Mouse (Mus musculus): ENCODE measurements at regions not wholly inside any gene's neighbourhood (a gene's known extent, or its start where the extent isn't known, plus 50 kb on each side); places are given as distances from the start of the nearest gene placed in this dataset.

DNA sequence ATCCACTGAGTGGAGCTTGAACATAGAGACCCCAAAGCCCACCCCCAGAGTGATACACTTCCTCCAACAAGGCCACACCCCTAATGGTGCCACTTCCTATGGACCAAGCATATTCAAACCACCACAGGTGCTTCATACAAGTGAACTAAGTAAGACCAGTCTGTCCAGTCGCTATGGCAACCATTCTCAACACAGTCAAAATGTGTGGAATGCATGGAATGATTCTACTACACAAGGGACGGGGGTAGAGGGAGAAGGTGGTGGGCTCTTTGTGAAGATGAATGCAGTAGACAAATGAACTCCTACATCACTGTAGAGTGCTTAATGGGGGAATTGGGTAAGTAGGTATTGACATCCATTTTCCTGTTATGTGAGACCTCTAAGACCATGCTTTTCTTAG is 180.1 kb upstream of the Sp4 start:
- TF ChIP-seq USF1 (IDR thresholded peaks at IDR 0.05; ENCODE audit: low read depth) = no peak
- no peak for TF ChIP-seq CTCF (IDR thresholded peaks at IDR 0.05; ENCODE audit: control insufficient read depth, insufficient read depth, insufficient read length)
- no peak for TF ChIP-seq FOSL1 (IDR thresholded peaks at IDR 0.05; ENCODE audit: insufficient read depth, low read length, poor library complexity, severe bottlenecking)
- no peak for TF ChIP-seq MAX (IDR thresholded peaks at IDR 0.05)
